Mouse (Mus musculus): ENCODE results near the gene Fam136a.

DNA sequence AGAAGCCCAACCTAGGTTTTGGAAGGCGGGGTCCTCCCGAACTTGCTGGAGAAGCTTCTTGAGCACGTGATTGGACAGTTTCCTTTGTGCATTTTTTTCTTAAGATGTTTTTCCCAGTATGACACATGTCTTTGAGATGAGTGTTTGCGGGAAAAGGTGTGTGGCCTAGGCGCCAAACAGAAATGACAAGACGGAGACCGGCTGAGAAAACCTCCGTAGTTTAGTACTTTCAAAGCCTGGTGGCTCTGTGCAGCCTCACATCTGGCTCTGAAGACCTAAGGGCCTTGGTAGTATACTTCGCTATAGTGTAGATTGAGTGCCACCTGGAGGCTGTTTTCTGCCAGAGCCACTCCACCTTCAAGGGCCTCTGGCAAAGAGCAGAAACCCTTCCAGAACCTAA is 35.5 kb downstream of the Fam136a start:
- TF ChIP-seq CTCF (IDR thresholded peaks at IDR 0.05; ENCODE audit: low read depth) (peak; percentile 85), EP300 (IDR thresholded peaks at IDR 0.05; ENCODE audit: low read depth) (no peak)

All from liver, postnatal 0 days (tissue).